Mouse (Mus musculus) cerebellum, postnatal 36 days (tissue): ENCODE results near the gene Dok7.

Experiments used
- DNase-seq, 2 experiments: peaks; one replicate each; pipeline ENCODE4 v3.0.0; 2021 to 2022; ENCODE audit warnings: mixed read lengths in 2 of 2

Dok7 gene

DNA sequence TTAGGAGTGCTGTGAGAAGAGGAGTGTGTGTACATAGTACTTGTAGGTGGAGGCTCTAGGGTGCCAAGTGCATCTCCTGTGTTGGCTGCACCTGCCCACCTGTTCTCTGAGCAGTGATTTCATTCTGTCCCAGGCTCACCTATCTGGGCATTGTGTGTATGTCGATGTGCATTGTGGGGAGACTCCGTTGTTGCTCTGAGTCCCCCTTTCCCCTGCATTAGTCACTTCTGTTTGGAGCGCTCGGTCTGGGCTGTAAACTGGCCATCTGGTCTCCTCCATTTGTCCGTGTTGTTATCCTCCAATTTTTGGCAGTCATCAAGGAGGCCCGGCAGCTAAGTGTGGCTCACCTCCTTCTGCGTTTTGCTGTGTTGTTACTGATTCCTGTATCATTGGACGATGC, 63.5 kb downstream of the Dok7 start:
- peak; percentile 73 to 80 for DNase-seq

DNA sequence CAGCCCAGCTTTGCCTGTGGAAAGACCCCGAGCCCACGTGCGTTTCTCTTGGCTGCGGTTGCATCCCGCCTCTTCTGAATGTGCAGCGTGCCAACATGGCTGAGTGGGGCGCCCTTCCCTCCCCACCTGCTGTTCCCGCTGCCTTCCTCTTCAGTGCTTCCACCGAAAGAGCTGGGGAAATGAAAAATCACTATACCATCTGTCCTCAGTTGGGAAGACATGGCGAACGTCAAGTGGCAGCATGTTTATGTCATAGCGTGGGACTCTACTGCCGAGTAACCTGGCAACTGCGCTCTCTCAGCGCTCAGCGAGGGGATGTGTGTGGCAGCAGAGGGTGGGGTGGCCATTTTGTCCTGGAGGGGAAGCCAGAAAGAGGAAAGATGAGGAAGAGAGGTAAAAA, 72.6 kb downstream of the Dok7 start:
- DNase-seq: no peak

DNA sequence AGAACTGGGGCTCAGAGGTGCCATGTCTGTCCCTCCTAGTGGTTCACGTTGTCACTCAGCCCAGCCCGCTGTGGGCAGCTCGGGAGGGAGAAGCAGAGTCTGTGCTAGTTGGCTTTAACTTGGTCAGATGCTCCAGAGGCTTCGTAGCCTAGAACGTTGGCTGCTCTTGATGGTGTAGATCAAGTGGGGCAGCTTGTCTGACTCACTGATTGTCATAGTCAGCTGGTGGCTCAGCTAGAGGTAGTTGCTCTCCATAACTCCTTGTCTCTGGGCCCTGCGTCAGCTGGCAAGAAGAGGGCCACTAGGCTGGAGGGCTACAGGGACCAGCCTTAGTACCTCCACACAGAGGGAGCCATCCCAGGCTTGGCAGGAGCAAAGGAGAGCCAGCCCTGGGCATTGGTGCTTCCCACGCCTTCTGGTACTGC, 73.2 kb downstream of the Dok7 start:
- peak in 1 of 2 experiments; percentile 20 for DNase-seq

DNA sequence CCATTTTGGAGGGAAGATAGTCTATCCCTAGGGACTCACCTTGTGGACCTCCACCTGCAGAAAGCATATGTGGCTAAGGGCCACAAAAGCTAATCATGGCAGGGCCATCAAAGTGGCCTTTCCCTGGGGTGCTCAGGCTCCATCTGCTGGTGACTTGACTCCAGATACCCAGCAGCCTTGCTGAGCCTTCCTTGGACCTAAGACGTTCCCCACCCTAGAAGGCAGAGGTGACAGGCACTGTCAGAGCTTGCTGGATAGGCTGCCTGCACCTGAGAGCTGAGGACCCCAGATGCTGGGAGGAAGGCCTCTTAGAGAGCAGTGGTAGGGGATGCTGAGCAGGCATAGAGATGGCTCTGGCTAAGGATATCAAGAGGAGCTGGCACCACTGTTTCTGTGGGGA, 74.7 kb downstream of the Dok7 start:
- peak; percentile 41 to 52 for DNase-seq

DNA sequence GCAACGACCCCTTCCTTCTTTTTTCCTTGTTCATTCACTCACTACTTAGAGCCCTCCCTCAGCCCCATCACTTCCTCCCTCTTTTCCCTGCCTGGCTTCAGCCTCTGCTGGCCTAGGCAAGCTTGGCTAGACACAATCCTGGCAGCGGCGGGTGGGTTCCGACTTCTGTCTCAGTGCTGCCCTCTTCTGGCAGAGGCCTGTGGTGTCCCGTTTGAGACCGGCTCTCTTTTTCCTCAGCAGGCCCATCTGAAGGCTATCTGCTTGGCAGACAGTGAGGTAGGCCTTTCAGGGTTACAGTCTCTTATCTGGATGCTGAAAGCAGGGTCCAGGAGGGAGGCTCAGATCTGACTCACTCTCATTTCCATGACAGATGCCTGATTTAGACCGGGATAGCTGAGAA, 75.2 kb downstream of the Dok7 start:
- DNase-seq: peak; percentile 94 to 97

- DNase-seq: no peak
Observed at GRCm38 (mm10) chr5:35132278-35132980, 75.9 kb downstream of the Dok7 start.

DNA sequence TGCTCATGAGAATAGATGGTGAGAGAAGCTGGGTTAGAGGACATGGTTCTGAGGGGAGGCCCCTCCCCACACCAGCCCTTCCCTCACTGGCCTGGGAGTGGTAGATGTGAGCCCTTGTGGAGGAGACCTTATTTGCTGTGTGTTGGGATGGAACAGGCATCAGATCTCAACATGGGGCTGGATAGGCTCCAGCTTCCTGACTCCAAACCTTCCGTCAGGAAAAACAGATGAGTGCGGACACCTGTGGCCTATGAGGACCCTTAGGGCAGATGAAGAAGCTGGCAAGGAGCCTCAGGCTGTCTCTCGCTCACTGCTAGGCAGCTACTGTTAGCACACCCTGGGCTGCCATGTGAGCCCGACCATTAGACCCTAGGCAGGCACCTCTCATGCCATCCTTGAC, 76.9 kb downstream of the Dok7 start:
- DNase-seq: no peak

DNA sequence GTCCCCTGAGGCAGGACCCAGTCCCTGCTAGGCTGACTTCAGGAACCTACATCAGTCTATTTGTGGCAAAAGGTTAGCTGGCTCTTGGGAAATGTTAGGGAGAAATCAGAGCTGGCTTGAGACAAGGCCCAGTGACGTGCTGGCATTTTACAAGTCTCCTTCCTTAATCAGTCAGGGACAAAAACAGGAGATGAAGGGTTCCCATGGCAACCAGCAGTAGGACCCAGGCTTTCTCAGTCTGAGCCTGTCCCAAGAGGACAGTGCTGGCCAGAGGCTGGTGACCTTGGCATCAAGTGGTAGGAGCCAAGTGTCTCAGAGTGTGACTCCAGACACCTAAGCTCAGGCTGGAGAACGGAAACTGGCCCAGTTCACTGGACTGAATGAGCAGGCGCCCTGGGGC, 77.7 kb downstream of the Dok7 start:
- no peak for DNase-seq

DNA sequence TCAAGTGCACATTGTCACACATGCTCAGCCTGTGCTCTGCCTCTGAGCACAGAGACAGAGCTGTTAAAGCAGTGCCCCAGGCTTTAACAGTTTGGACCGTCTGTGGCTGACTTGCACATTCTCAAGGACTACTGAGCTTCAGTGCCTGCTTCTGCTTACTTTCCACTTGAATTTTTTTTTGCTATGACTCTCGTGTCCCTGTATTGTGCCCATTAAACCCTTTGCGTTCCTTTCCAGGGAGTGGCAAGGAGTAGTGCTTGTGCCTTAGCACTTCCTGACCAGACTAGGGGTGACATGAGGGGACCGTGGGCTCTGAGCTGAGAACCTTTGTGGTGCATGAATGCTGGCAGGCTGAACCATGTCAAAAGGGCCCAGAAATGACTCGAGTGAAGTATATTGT, 79.3 kb downstream of the Dok7 start:
- DNase-seq: no peak
